Comparison of ENCODE assay signal across 8 mouse cellular contexts in genomic region chr9:41413091-41413490, GRCm38 (mm10).
A peak's percentile ranks its signal among the peaks of the same experiment; 100 is the strongest.
DNase-seq lines count a peak whose midpoint lies in the region; ATAC-seq and TF ChIP-seq lines count a peak whose summit lies in the region.
"Not testable (repeated sequence)": the region's sequence is repeated elsewhere in the genome, so short reads cannot be mapped to it uniquely, and the experiment has no call there.

No protein-coding gene starts in this region.

- not testable (repeated sequence) for H3K4me1 ChIP-seq in forebrain, embryonic 14.5 days (ENCODE audit: control insufficient read depth, insufficient read depth, low read length)
- H3K4me1 ChIP-seq in hindbrain, embryonic 10.5 days (replicated peaks) = peaks cover 29% of the 10 kb centered on the region
- peaks cover 11% of the 10 kb centered on the region for H3K4me1 ChIP-seq in hindbrain, embryonic 14.5 days (replicated peaks; ENCODE audit: control insufficient read depth, insufficient read depth, low read length)
- peaks cover 41% of the 10 kb centered on the region for H3K4me1 ChIP-seq in midbrain, embryonic 10.5 days
- H3K4me1 ChIP-seq in midbrain, embryonic 13.5 days (replicated peaks) = peaks cover 33% of the 10 kb centered on the region
- H3K4me1 ChIP-seq in midbrain, embryonic 16.5 days (ENCODE audit: control insufficient read depth, insufficient read depth, low read length) = peaks cover 16% of the 10 kb centered on the region

- not testable (repeated sequence) for H3K27ac ChIP-seq in forebrain, embryonic 14.5 days (ENCODE audit: low read depth, low read length)
- H3K27ac ChIP-seq in hindbrain, embryonic 10.5 days = peak overlapping the region; percentile 53
- H3K27ac ChIP-seq in hindbrain, embryonic 14.5 days = 0 out of 2 replicates have a peak overlapping the region, but pooled peaks have one; percentile 22
- peak overlapping the region; percentile 69 for H3K27ac ChIP-seq in midbrain, embryonic 10.5 days (replicated peaks)
- H3K27ac ChIP-seq in midbrain, embryonic 13.5 days = peak overlapping the region; percentile 69
- H3K27ac ChIP-seq in midbrain, embryonic 16.5 days (ENCODE audit: low read length) = peak overlapping the region; percentile 54

- not testable (repeated sequence) for H3K4me2 ChIP-seq in forebrain, embryonic 14.5 days (ENCODE audit: low read length); hindbrain, embryonic 14.5 days (replicated peaks); midbrain, embryonic 13.5 days (replicated peaks); midbrain, embryonic 16.5 days (ENCODE audit: low read length)

- H3K9ac ChIP-seq in forebrain, embryonic 14.5 days (ENCODE audit: low read length); hindbrain, embryonic 14.5 days; midbrain, embryonic 13.5 days (replicated peaks); midbrain, embryonic 16.5 days (ENCODE audit: low read depth, low read length): not testable (repeated sequence)

- H3K27me3 ChIP-seq in forebrain, embryonic 14.5 days (replicated peaks; ENCODE audit: control insufficient read depth, insufficient read depth, low read length); hindbrain, embryonic 10.5 days (ENCODE audit: insufficient read depth, poor library complexity, severe bottlenecking); hindbrain, embryonic 14.5 days (ENCODE audit: control insufficient read depth, insufficient read depth, low read length); midbrain, embryonic 10.5 days (ENCODE audit: low read depth, poor library complexity, severe bottlenecking); midbrain, embryonic 13.5 days; midbrain, embryonic 16.5 days (ENCODE audit: control insufficient read depth, insufficient read depth, low read depth, low read length): not testable (repeated sequence)

- not testable (repeated sequence) for H3K9me3 ChIP-seq in forebrain, embryonic 14.5 days (replicated peaks; ENCODE audit: control insufficient read depth, low read length); hindbrain, embryonic 10.5 days; hindbrain, embryonic 14.5 days (ENCODE audit: control insufficient read depth, low read length); midbrain, embryonic 10.5 days (replicated peaks); midbrain, embryonic 13.5 days; midbrain, embryonic 16.5 days (replicated peaks; ENCODE audit: control insufficient read depth, low read length, poor library complexity, severe bottlenecking)

- not testable (repeated sequence) for ATAC-seq in forebrain, embryonic 14.5 days; hindbrain, embryonic 14.5 days (ENCODE audit: low FRiP score); midbrain, embryonic 13.5 days; midbrain, embryonic 16.5 days

- not testable (repeated sequence) for TF ChIP-seq POLR2A in brain, embryonic 14.5 days (IDR thresholded peaks at IDR 0.05; ENCODE audit: borderline replicate concordance, extremely low read depth, insufficient read depth, insufficient read length, poor library complexity, severe bottlenecking)

- H3K4me3 ChIP-seq in forebrain, embryonic 14.5 days (ENCODE audit: low read depth, low read length); hindbrain, embryonic 10.5 days; hindbrain, embryonic 14.5 days (replicated peaks; ENCODE audit: low read length); midbrain, embryonic 10.5 days; midbrain, embryonic 13.5 days (replicated peaks); midbrain, embryonic 16.5 days (ENCODE audit: low read depth, low read length): not testable (repeated sequence)

- not testable (repeated sequence) for TF ChIP-seq CTCF in brain, embryonic 14.5 days (IDR thresholded peaks at IDR 0.05; ENCODE audit: borderline replicate concordance, extremely low read depth, insufficient read depth, insufficient read length)

- DNase-seq in brain, embryonic 14.5 days (ENCODE audit: low read depth) = peak; percentile 72
- DNase-seq in forebrain, embryonic 14.5 days (ENCODE audit: low spot score) = peak; percentile 32
- not testable (repeated sequence) for DNase-seq in hindbrain, embryonic 10.5 days (ENCODE audit: low spot score); hindbrain, embryonic 14.5 days (ENCODE audit: low spot score); midbrain, embryonic 10.5 days (ENCODE audit: low spot score)
- peak; percentile 60 for DNase-seq in retina, postnatal 1 day

- H3K36me3 ChIP-seq in forebrain, embryonic 14.5 days (ENCODE audit: control insufficient read depth, insufficient read depth, low read length); midbrain, embryonic 16.5 days (ENCODE audit: control insufficient read depth, insufficient read depth, low read length): not testable (repeated sequence)
- peaks cover 68% of the 10 kb centered on the region for H3K36me3 ChIP-seq in hindbrain, embryonic 10.5 days
- H3K36me3 ChIP-seq in hindbrain, embryonic 14.5 days (replicated peaks; ENCODE audit: control insufficient read depth, insufficient read depth) = peaks cover 18% of the 10 kb centered on the region
- peaks cover 45% of the 10 kb centered on the region for H3K36me3 ChIP-seq in midbrain, embryonic 10.5 days
- H3K36me3 ChIP-seq in midbrain, embryonic 13.5 days = peaks cover 15% of the 10 kb centered on the region
